Mouse (Mus musculus): Measurements from ENCODE around the gene Ifngr1.

GRCm38 (mm10) chr10:19553857-19554256, 37.9 kb upstream of the Ifngr1 start:
- TF ChIP-seq CTCF (IDR thresholded peaks at IDR 0.05; ENCODE audit: low read depth) (no peak), EP300 (IDR thresholded peaks at IDR 0.05; ENCODE audit: low read depth) (no peak)

Measured in heart, postnatal 0 days (tissue).